Mouse (Mus musculus) G1E (cell line): ENCODE results near the gene Myo18a.

Experiments
- CTCF ChIP-seq: IDR thresholded peaks from 2 replicates; pipeline ENCODE4 v1.5.1; 2012; ENCODE audit warnings: low read depth, low read length, inconsistent platforms, mixed read lengths
- GATA1 ChIP-seq: IDR thresholded peaks from 2 replicates; pipeline ENCODE4 v1.6.1; 2012; ENCODE audit warnings: borderline replicate concordance, low read length, inconsistent platforms, mixed read lengths
- POLR2AphosphoS5 ChIP-seq: IDR thresholded peaks from 2 replicates; pipeline ENCODE4 v1.6.1; 2012; ENCODE audit warnings: low read depth, low read length, inconsistent platforms; ENCODE audit not compliant: insufficient replicate concordance
- TAL1 ChIP-seq: conservative IDR thresholded peaks from 2 replicates; pipeline ENCODE4 v1.6.1; 2012; ENCODE audit warnings: low read depth, low read length, inconsistent platforms, mixed read lengths

DNA sequence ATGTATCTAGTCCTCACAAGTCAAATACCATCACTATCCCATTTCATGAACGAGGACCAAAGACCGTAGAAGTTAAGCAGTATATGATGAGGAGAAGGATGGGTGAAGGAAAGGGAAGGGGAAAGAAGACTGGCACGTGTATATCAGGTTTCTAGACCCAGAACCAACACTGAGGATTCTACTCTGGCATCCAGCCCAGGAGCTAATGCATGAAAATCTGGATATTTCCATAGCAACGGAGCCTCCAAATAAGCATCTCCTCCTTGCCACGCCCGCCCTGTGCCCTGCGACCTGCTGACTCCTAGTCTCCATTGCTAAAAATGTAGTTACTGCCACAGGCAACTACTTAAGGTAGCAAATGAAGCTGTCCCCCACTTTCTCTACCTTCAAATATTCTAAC is 38.3 kb upstream of the Myo18a start:
- TF ChIP-seq CTCF (no peak), POLR2AphosphoS5 (no peak), TAL1 (no peak), GATA1 (no peak)
